Mouse (Mus musculus) liver, embryonic 11.5 days (tissue): ENCODE results near the gene Adgrv1. TPM values are rescaled to one million over a fixed set of nuclear protein-coding genes. Genes with fewer than 3 reads are reported as not detected.

Experiments
- ATAC-seq: fragments of 200-750 bp; cut with Nextera tagmentation; replicated peaks from 2 replicates; pipeline ENCODE4 v1.8.0; 2017; ENCODE audit warnings: moderate number of reproducible peaks, mild to moderate bottlenecking, moderate TSS enrichment, moderate library complexity; ENCODE audit not compliant: low FRiP score
- DNase-seq: peaks from one replicate; pipeline ENCODE4 v3.0.0-alpha.2; 2017; ENCODE audit warnings: low spot score
- H3K27ac ChIP-seq: fragments of 300-500 bp; sonication (generic); 2 replicates; pipeline ENCODE4 v1.5.1; 2014; ENCODE audit warnings: mild to moderate bottlenecking, low read depth, low read length, control low read depth
- H3K27me3 ChIP-seq: fragments of 300-500 bp; sonication (generic); replicated peaks from 2 replicates; pipeline ENCODE4 v1.6.1; 2014; ENCODE audit warnings: low read length, mixed read lengths; ENCODE audit not compliant: control insufficient read depth, insufficient read depth
- H3K36me3 ChIP-seq: fragments of 300-500 bp; sonication (generic); 2 replicates; pipeline ENCODE4 v1.6.1; 2014; ENCODE audit warnings: mild to moderate bottlenecking, low read length, moderate library complexity, mixed read lengths; ENCODE audit not compliant: control insufficient read depth, insufficient read depth
- H3K4me1 ChIP-seq: fragments of 300-500 bp; sonication (generic); replicated peaks from 2 replicates; pipeline ENCODE4 v1.6.1; 2014; ENCODE audit warnings: low read length, mixed read lengths; ENCODE audit not compliant: control insufficient read depth, insufficient read depth
- H3K4me2 ChIP-seq: fragments of 300-500 bp; sonication (generic); 2 replicates; pipeline ENCODE4 v1.6.1; 2014; ENCODE audit warnings: mild to moderate bottlenecking, control low read depth, moderate library complexity
- H3K4me3 ChIP-seq: fragments of 300-500 bp; sonication (generic); 2 replicates; pipeline ENCODE4 v1.5.1; 2014; ENCODE audit warnings: low read depth, low read length, control low read depth
- H3K9ac ChIP-seq: fragments of 300-500 bp; sonication (generic); 2 replicates; pipeline ENCODE4 v1.6.1; 2014; ENCODE audit warnings: low read depth, low read length, control low read depth
- H3K9me3 ChIP-seq: fragments of 300-500 bp; sonication (generic); 2 replicates; pipeline ENCODE4 v1.6.1; 2016; ENCODE audit warnings: low read length, inconsistent platforms, mixed read lengths; ENCODE audit not compliant: control insufficient read depth
- WGBS: fragments of 180-500 bp; shearing (Covaris S2); extraction: QIAGEN DNeasy Blood & Tissue Kit; methylation state at CpG from one replicate; pipeline ENCODE4 v1.1.7; 2014; 5-methylcytosine and 5-hydroxymethylcytosine counted together
- polyA plus RNA-seq: library from polyadenylated mRNA; unstranded; fragments of >200 nt; fragmentation: Nextera tagmentation; extraction: Ambion mirVana; gene quantifications from 2 replicates; pipeline ENCODE4 v1.2.1, GENCODE M21; 2014

The Adgrv1 gene
- polyA plus RNA-seq, 1 experiment from 2014 or later: 0.58 TPM

GRCm38 (mm10) chr13:81407881-81408460 lies 225.0 kb downstream of the Adgrv1 start:
- no peak for ATAC-seq

GRCm38 (mm10) chr13:81402826-81403225 lies 230.1 kb downstream of the Adgrv1 start:
- no peaks in the 10 kb centered on the region for H3K36me3 ChIP-seq
- H3K27me3 ChIP-seq: no peaks in the 10 kb centered on the region
- no peak overlapping the region for H3K4me3 ChIP-seq
- H3K4me2 ChIP-seq: no peak overlapping the region
- WGBS: 95% methylated on average over 3 of the region's 3 CpGs
- H3K9ac ChIP-seq: no peak overlapping the region
- H3K4me1 ChIP-seq: no peaks in the 10 kb centered on the region
- DNase-seq: no peak
- no peak for ATAC-seq
- H3K27ac ChIP-seq: no peak overlapping the region
- no peaks in the 10 kb centered on the region for H3K9me3 ChIP-seq

More at GRCm38 (mm10) chr13:81407881-81408460, 225.0 kb downstream of the Adgrv1 start:
- Histone ChIP-seq H3K27ac (no peak overlapping the region), H3K27me3 (no peaks in the 10 kb centered on the region), H3K4me2 (no peak overlapping the region), H3K9me3 (no peaks in the 10 kb centered on the region), H3K4me3 (no peak overlapping the region), H3K4me1 (no peaks in the 10 kb centered on the region), H3K9ac (no peak overlapping the region), H3K36me3 (no peaks in the 10 kb centered on the region)
- no peak for DNase-seq
- WGBS: 84% methylated on average over 1 of the region's 1 CpGs

DNA sequence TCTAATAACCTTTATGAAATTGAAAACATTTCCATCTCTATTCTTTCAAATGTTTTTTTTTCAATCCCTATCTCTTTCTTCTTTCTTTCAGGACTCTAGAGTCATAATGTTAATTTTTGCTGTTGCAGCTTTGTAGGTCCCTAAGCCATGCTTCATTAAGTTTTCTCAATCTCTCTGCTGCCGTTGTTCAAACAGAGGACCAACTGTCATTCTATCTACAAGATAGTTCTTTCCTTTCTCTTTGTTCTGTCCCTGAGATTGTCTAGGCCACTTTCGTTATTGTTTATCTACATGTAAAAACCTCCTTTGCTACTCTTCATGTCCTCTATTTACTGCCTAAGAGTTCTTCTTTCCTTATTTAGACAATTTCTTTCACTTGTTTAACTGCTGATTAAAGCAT lies 230.8 kb downstream of the Adgrv1 start:
- WGBS: 64% methylated on average over 2 of the region's 2 CpGs
- ATAC-seq (no peak), DNase-seq (no peak)
- Histone ChIP-seq H3K9me3 (no peaks in the 10 kb centered on the region), H3K4me1 (no peaks in the 10 kb centered on the region), H3K27me3 (no peaks in the 10 kb centered on the region), H3K9ac (no peak overlapping the region), H3K27ac (no peak overlapping the region), H3K4me2 (no peak overlapping the region), H3K36me3 (no peaks in the 10 kb centered on the region), H3K4me3 (no peak overlapping the region)

DNA sequence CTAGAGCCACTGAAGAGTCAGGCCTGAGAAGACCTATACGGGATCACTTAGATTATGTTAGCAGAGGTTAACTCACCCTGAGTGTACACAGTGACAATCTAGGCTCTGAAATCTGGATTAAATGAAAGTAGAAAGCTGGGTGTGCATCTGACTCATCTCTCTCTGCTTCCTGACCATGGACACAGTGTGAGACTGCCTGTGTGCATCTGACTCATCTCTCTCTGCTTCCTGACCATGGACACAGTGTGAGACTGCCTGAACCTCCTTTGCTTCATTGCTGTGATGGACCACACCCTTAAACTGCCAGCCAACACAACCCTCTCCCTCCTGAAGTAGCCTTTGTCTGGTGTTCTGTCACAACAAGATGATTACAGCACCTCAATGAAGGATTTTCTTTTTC lies 231.2 kb downstream of the Adgrv1 start:
- WGBS: 85% methylated on average over 1 of the region's 1 CpGs

DNA sequence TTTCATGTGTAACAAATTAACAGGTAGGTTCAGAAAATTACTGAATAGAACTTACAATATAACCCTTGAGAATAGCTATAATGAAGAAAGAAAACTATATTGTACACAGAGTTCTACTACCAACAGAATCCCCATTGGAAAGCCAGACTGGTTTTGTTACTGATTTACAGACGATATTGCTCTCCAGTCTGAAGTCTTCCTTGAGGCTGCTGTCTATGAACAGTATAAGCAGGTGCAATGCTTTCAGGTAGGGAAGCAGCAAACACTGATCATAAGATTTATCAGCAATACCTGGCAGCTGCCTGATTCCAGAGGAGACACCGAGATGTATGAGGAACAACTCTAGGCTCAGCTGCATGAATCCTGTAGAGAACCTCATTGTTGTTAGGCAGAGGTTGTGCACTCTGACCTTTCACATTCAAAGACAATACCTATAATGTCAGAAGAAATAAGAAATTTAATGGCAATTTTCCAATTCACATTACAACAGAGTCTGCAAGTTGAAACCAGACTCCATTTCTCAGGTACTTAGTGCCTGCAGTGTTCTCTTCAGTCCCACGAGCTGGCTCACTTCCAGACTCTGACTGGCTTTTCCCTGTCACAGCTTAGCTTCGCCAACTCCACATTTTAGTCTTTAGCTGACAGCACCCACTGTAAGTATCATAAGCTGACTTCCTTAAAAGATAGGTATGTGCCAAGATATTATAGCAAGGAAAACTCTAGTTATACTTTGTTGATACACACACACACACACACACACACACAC lies 247.2 kb downstream of the Adgrv1 start:
- Histone ChIP-seq H3K27ac (no peak overlapping the region), H3K4me1 (no peaks in the 10 kb centered on the region), H3K27me3 (no peaks in the 10 kb centered on the region), H3K36me3 (no peaks in the 10 kb centered on the region), H3K9ac (no peak overlapping the region), H3K4me2 (no peak overlapping the region), H3K4me3 (no peak overlapping the region), H3K9me3 (no peaks in the 10 kb centered on the region)
- WGBS: 73% methylated on average over 4 of the region's 4 CpGs
- DNase-seq (no peak), ATAC-seq (no peak)

More for the DNA sequence above, 231.2 kb downstream of the Adgrv1 start:
- no peak overlapping the region for H3K27ac ChIP-seq
- no peaks in the 10 kb centered on the region for H3K9me3 ChIP-seq
- no peak for DNase-seq
- H3K27me3 ChIP-seq: no peaks in the 10 kb centered on the region
- no peaks in the 10 kb centered on the region for H3K4me1 ChIP-seq
- H3K36me3 ChIP-seq: no peaks in the 10 kb centered on the region
- no peak overlapping the region for H3K4me2 ChIP-seq
- ATAC-seq: no peak
- no peak overlapping the region for H3K4me3 ChIP-seq
- H3K9ac ChIP-seq: no peak overlapping the region

GRCm38 (mm10) chr13:81381835-81382234 lies 251.1 kb downstream of the Adgrv1 start:
- Histone ChIP-seq H3K27ac (no peak overlapping the region), H3K9ac (no peak overlapping the region), H3K4me3 (no peak overlapping the region), H3K4me2 (no peak overlapping the region), H3K27me3 (no peaks in the 10 kb centered on the region), H3K4me1 (no peaks in the 10 kb centered on the region), H3K36me3 (no peaks in the 10 kb centered on the region), H3K9me3 (no peaks in the 10 kb centered on the region)
- ATAC-seq: no peak
- WGBS: 87% methylated on average over 4 of the region's 4 CpGs
- no peak for DNase-seq

- H3K4me2 ChIP-seq: no peak overlapping the region
- no peak overlapping the region for H3K9ac ChIP-seq
- no peak overlapping the region for H3K4me3 ChIP-seq
- H3K27me3 ChIP-seq: no peaks in the 10 kb centered on the region
- ATAC-seq (no peak), DNase-seq (no peak)
- H3K9me3 ChIP-seq: no peaks in the 10 kb centered on the region
- 70% methylated on average over 5 of the region's 5 CpGs for WGBS
- H3K27ac ChIP-seq: no peak overlapping the region
- no peaks in the 10 kb centered on the region for H3K4me1 ChIP-seq
- H3K36me3 ChIP-seq: no peaks in the 10 kb centered on the region
Observed at GRCm38 (mm10) chr13:81370801-81371456, 262.0 kb downstream of the Adgrv1 start.

DNA sequence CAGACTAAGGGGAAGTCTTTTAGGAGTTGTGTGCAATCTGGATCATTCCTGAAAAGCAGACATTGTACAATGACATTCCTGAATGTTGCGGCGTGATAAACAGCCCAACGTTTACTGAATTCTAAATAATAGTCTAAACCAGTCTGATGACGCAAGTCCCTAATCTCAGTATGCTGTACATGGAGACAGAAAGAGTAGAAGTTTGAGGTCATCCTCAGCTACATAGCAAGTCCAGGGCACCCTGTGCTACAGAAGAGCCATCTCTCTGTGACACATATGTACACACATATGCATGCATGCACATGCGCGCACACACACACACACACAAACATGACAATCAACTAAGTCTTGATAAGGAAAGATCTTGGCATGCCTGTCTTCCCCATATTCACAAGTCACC lies 262.8 kb downstream of the Adgrv1 start:
- no peak overlapping the region for H3K27ac ChIP-seq
- H3K27me3 ChIP-seq: no peaks in the 10 kb centered on the region
- H3K36me3 ChIP-seq: no peaks in the 10 kb centered on the region
- WGBS: 87% methylated on average over 6 of the region's 6 CpGs
- H3K4me3 ChIP-seq: no peak overlapping the region
- no peaks in the 10 kb centered on the region for H3K9me3 ChIP-seq
- ATAC-seq: no peak
- H3K9ac ChIP-seq: no peak overlapping the region
- H3K4me1 ChIP-seq: no peaks in the 10 kb centered on the region
- no peak for DNase-seq
- no peak overlapping the region for H3K4me2 ChIP-seq
